Mouse (Mus musculus) embryonic facial prominence, embryonic 15.5 days (tissue): Measurements from ENCODE around the gene Prkra. TPM values are rescaled to one million over a fixed set of nuclear protein-coding genes. Genes with fewer than 3 reads are reported as not detected.
"Not testable (repeated sequence)": the region's sequence is repeated elsewhere in the genome, so short reads cannot be mapped to it uniquely, and the experiment has no call there.

ENCODE experiments used
- ATAC-seq: fragments of 200-750 bp; cut with Nextera tagmentation; 2 replicates; pipeline ENCODE4 v1.8.0; 2017; ENCODE audit warnings: low read depth, moderate TSS enrichment; ENCODE audit not compliant: insufficient number of reproducible peaks, low FRiP score, low TSS enrichment
- H3K27ac ChIP-seq: fragments of 300-500 bp; sonication (generic); replicated peaks from 2 replicates; pipeline ENCODE4 v1.5.1; 2015; ENCODE audit warnings: mild to moderate bottlenecking, inconsistent platforms
- H3K27me3 ChIP-seq: fragments of 300-500 bp; sonication (generic); 2 replicates; pipeline ENCODE4 v1.6.1; 2015; ENCODE audit warnings: inconsistent platforms
- H3K36me3 ChIP-seq: fragments of 300-500 bp; sonication (generic); 2 replicates; pipeline ENCODE4 v1.6.1; 2015; ENCODE audit warnings: mild to moderate bottlenecking, inconsistent platforms
- H3K4me1 ChIP-seq: fragments of 300-500 bp; sonication (generic); 2 replicates; pipeline ENCODE4 v1.6.1; 2015; ENCODE audit warnings: inconsistent platforms
- H3K4me2 ChIP-seq: fragments of 300-500 bp; sonication (generic); replicated peaks from 2 replicates; pipeline ENCODE4 v1.6.1; 2015; ENCODE audit warnings: mild to moderate bottlenecking, inconsistent platforms
- H3K4me3 ChIP-seq: fragments of 300-500 bp; sonication (generic); replicated peaks from 2 replicates; pipeline ENCODE4 v1.5.1; 2015; ENCODE audit warnings: mild to moderate bottlenecking, inconsistent platforms
- H3K9ac ChIP-seq: fragments of 300-500 bp; sonication (generic); 2 replicates; pipeline ENCODE4 v1.6.1; 2015; ENCODE audit warnings: inconsistent platforms
- H3K9me3 ChIP-seq: fragments of 300-500 bp; sonication (generic); replicated peaks from 2 replicates; pipeline ENCODE4 v1.6.1; 2016; ENCODE audit warnings: inconsistent platforms
- WGBS: fragments of 180-500 bp; shearing (Covaris S2); methylation state at CpG from one replicate; pipeline ENCODE4 v1.1.7; 2015; 5-methylcytosine and 5-hydroxymethylcytosine counted together
- polyA plus RNA-seq: library from polyadenylated mRNA; unstranded; fragments of >200 nt; fragmentation: Nextera tagmentation; extraction: Ambion mirVana; gene quantifications from 2 replicates; pipeline ENCODE4 v1.2.1, GENCODE M21; 2015

Prkra gene
- polyA plus RNA-seq, 1 experiment from 2014 or later, result 56.7 TPM

GRCm38 (mm10) chr2:76655444-76655843, 7.6 kb upstream of the Prkra start:
- Histone ChIP-seq H3K4me1 (no peaks in the 10 kb centered on the region), H3K27ac (no peak overlapping the region), H3K36me3 (no peaks in the 10 kb centered on the region), H3K4me2 (no peak overlapping the region), H3K9me3 (no peaks in the 10 kb centered on the region), H3K9ac (no peak overlapping the region), H3K27me3 (no peaks in the 10 kb centered on the region), H3K4me3 (no peak overlapping the region)
- no peak for ATAC-seq
- 78% methylated on average over 3 of the region's 3 CpGs for WGBS

- Histone ChIP-seq H3K4me1 (no peaks in the 10 kb centered on the region), H3K4me2 (no peak overlapping the region), H3K4me3 (no peak overlapping the region), H3K27ac (no peak overlapping the region), H3K36me3 (no peaks in the 10 kb centered on the region), H3K9me3 (no peaks in the 10 kb centered on the region), H3K27me3 (no peaks in the 10 kb centered on the region), H3K9ac (no peak overlapping the region)
- no peak for ATAC-seq
- 74% methylated on average over 5 of the region's 5 CpGs for WGBS
Observed at GRCm38 (mm10) chr2:76654646-76655045, 6.8 kb upstream of the Prkra start.

GRCm38 (mm10) chr2:76653070-76653469, 5.3 kb upstream of the Prkra start:
- WGBS, result 94% methylated on average over 4 of the region's 4 CpGs
- Histone ChIP-seq H3K9ac (no peak overlapping the region), H3K4me3 (no peak overlapping the region), H3K36me3 (no peaks in the 10 kb centered on the region), H3K9me3 (no peaks in the 10 kb centered on the region), H3K27ac (no peak overlapping the region), H3K4me2 (no peak overlapping the region), H3K4me1 (peaks cover 6% of the 10 kb centered on the region; the same call in 1 of the 2 replicates), H3K27me3 (no peaks in the 10 kb centered on the region)
- no peak for ATAC-seq

GRCm38 (mm10) chr2:76648666-76649141, 889 bp upstream of the Prkra start:
- Histone ChIP-seq H3K27ac (peak overlapping the region; percentile 84), H3K4me1 (peaks cover 15% of the 10 kb centered on the region), H3K9me3 (no peaks in the 10 kb centered on the region), H3K4me2 (peak overlapping the region; percentile 74), H3K27me3 (no peaks in the 10 kb centered on the region), H3K9ac (no peak overlapping the region), H3K36me3 (no peaks in the 10 kb centered on the region), H3K4me3 (peak overlapping the region; percentile 70)
- WGBS, result 29% methylated on average over 13 of the region's 13 CpGs
- ATAC-seq, result no peak

GRCm38 (mm10) chr2:76647441-76647869, 360 bp downstream of the Prkra start:
- Histone ChIP-seq H3K4me2 (peak overlapping the region; percentile 74), H3K27me3 (no peaks in the 10 kb centered on the region), H3K27ac (peak overlapping the region; percentile 84), H3K36me3 (peaks cover 6% of the 10 kb centered on the region), H3K9ac (peak overlapping the region; percentile 66), H3K4me3 (peak overlapping the region; percentile 70), H3K9me3 (no peaks in the 10 kb centered on the region), H3K4me1 (peaks cover 15% of the 10 kb centered on the region)
- peak; percentile 45 for ATAC-seq
- under 1% methylated on average over 28 of the region's 32 CpGs for WGBS

- Histone ChIP-seq H3K4me1 (peaks cover 13% of the 10 kb centered on the region), H3K4me2 (no peak overlapping the region), H3K36me3 (peaks cover 34% of the 10 kb centered on the region), H3K4me3 (no peak overlapping the region), H3K27me3 (no peaks in the 10 kb centered on the region), H3K9ac (no peak overlapping the region), H3K27ac (no peak overlapping the region), H3K9me3 (no peaks in the 10 kb centered on the region)
- ATAC-seq, result no peak
Observed at GRCm38 (mm10) chr2:76643801-76644200, 4.0 kb downstream of the Prkra start.

GRCm38 (mm10) chr2:76639637-76640036, 8.2 kb downstream of the Prkra start:
- no peak for ATAC-seq
- no peak overlapping the region for H3K27ac ChIP-seq
- H3K4me1 ChIP-seq, result no peaks in the 10 kb centered on the region
- no peaks in the 10 kb centered on the region for H3K27me3 ChIP-seq
- H3K36me3 ChIP-seq, result peaks cover 65% of the 10 kb centered on the region
- no peak overlapping the region for H3K4me2 ChIP-seq
- WGBS, result 96% methylated on average over 2 of the region's 2 CpGs
- no peak overlapping the region for H3K4me3 ChIP-seq
- H3K9ac ChIP-seq, result no peak overlapping the region
- no peaks in the 10 kb centered on the region for H3K9me3 ChIP-seq

- WGBS, result 80% methylated on average over 4 of the region's 4 CpGs
Observed at GRCm38 (mm10) chr2:76631600-76631999, 16.2 kb downstream of the Prkra start.

GRCm38 (mm10) chr2:76630293-76630692, 17.5 kb downstream of the Prkra start:
- peaks cover 81% of the 10 kb centered on the region for H3K36me3 ChIP-seq
- H3K27ac ChIP-seq, result no peak overlapping the region
- H3K4me1 ChIP-seq, result no peaks in the 10 kb centered on the region
- no peak overlapping the region for H3K9ac ChIP-seq
- no peak overlapping the region for H3K4me2 ChIP-seq
- H3K27me3 ChIP-seq, result no peaks in the 10 kb centered on the region
- WGBS, result 94% methylated on average over 12 of the region's 12 CpGs
- H3K9me3 ChIP-seq, result no peaks in the 10 kb centered on the region
- no peak for ATAC-seq
- H3K4me3 ChIP-seq, result no peak overlapping the region

More at GRCm38 (mm10) chr2:76631600-76631999, 16.2 kb downstream of the Prkra start:
- Histone ChIP-seq H3K27me3 (no peaks in the 10 kb centered on the region), H3K4me2 (no peak overlapping the region), H3K9me3 (no peaks in the 10 kb centered on the region), H3K4me3 (no peak overlapping the region), H3K4me1 (no peaks in the 10 kb centered on the region), H3K36me3 (peaks cover 82% of the 10 kb centered on the region), H3K27ac (no peak overlapping the region), H3K9ac (no peak overlapping the region)
- peak; percentile 54; the same call in 1 of the 2 replicates for ATAC-seq

GRCm38 (mm10) chr2:76622316-76622715, 25.5 kb downstream of the Prkra start:
- not testable (repeated sequence) for H3K9ac ChIP-seq, H3K4me2 ChIP-seq, H3K27ac ChIP-seq, H3K27me3 ChIP-seq, H3K4me3 ChIP-seq, ATAC-seq, H3K4me1 ChIP-seq, H3K9me3 ChIP-seq
- WGBS, result 80% methylated on average over 2 of the region's 2 CpGs
- peaks cover 36% of the 10 kb centered on the region for H3K36me3 ChIP-seq

- no peak for ATAC-seq
- no peak overlapping the region for H3K27ac ChIP-seq
- no peak overlapping the region for H3K4me2 ChIP-seq
- H3K9ac ChIP-seq, result no peak overlapping the region
- H3K36me3 ChIP-seq, result peaks cover 30% of the 10 kb centered on the region
- no peaks in the 10 kb centered on the region for H3K4me1 ChIP-seq
- H3K27me3 ChIP-seq, result no peaks in the 10 kb centered on the region
- no peak overlapping the region for H3K4me3 ChIP-seq
- no peaks in the 10 kb centered on the region for H3K9me3 ChIP-seq
- WGBS, result 47% methylated on average over 1 of the region's 1 CpGs
Observed at GRCm38 (mm10) chr2:76621724-76622123, 26.1 kb downstream of the Prkra start.

- Histone ChIP-seq H3K27ac (no peak overlapping the region), H3K36me3 (peaks cover 16% of the 10 kb centered on the region), H3K4me2 (no peak overlapping the region), H3K9me3 (no peaks in the 10 kb centered on the region), H3K27me3 (no peaks in the 10 kb centered on the region), H3K4me3 (no peak overlapping the region), H3K9ac (no peak overlapping the region), H3K4me1 (no peaks in the 10 kb centered on the region)
- 84% methylated on average over 5 of the region's 5 CpGs for WGBS
- ATAC-seq, result no peak
Observed at GRCm38 (mm10) chr2:76620188-76620587, 27.6 kb downstream of the Prkra start.
